Mouse (Mus musculus) bone marrow macrophage, adult 2 months (primary cell): ENCODE results near the gene Sult5a1.

Source experiments
- CTCF ChIP-seq: IDR thresholded peaks from 2 replicates; pipeline ENCODE4 v1.5.1; 2012; ENCODE audit warnings: low read depth, mild to moderate bottlenecking, low read length, moderate library complexity
- POLR2A ChIP-seq: IDR thresholded peaks from 2 replicates; pipeline ENCODE4 v1.6.1; 2012; ENCODE audit warnings: mild to moderate bottlenecking, low read depth, low read length, borderline replicate concordance

GRCm38 (mm10) chr8:123135806-123136205, 22.3 kb downstream of the Sult5a1 start:
- no peak for TF ChIP-seq POLR2A
- no peak for TF ChIP-seq CTCF
